Mouse (Mus musculus) megakaryocyte, embryonic 14.5 days (primary cell): ENCODE results near the gene Adcy6.

Experiments
- FLI1 ChIP-seq: IDR thresholded peaks from 2 replicates; pipeline ENCODE4 v1.6.1; 2012; ENCODE audit warnings: low read length, inconsistent platforms, mixed read lengths
- GATA1 ChIP-seq: IDR thresholded peaks from 3 replicates; pipeline ENCODE4 v1.6.1; 2012; ENCODE audit warnings: mixed read lengths, low read length, inconsistent platforms, borderline replicate concordance

GRCm38 (mm10) chr15:98568256-98569033 is 41.4 kb downstream of the Adcy6 start:
- TF ChIP-seq GATA1, result no peak
- TF ChIP-seq FLI1, result no peak
